In genomic region chr2:79981781-79982180, GRCm38 (mm10) we compare ENCODE assay signal across 16 mouse cellular contexts.
"Had no signal": no experiment of that assay in that cellular context is flagged by ENCODE, and none has a peak within 500 bp of the region (broad histone marks: within the 10 kb centered on the region; RNA-seq: fewer than 3 reads in every experiment).

No protein-coding gene starts in this region.

- H3K4me2 ChIP-seq: liver, embryonic 13.5 days; midbrain, embryonic 12.5 days; midbrain, embryonic 15.5 days; neural tube, embryonic 12.5 days; neural tube, embryonic 15.5 days; stomach, embryonic 15.5 days had no signal

- H3K27ac ChIP-seq: kidney, postnatal 0 days; left cerebral cortex, adult 2 months; liver, embryonic 13.5 days; macrophage; midbrain, embryonic 12.5 days; midbrain, embryonic 15.5 days; neural tube, embryonic 12.5 days; neural tube, embryonic 15.5 days; stomach, embryonic 15.5 days had no signal

- H3K36me3 ChIP-seq: liver, embryonic 13.5 days; midbrain, embryonic 12.5 days; midbrain, embryonic 15.5 days; neural tube, embryonic 12.5 days; neural tube, embryonic 15.5 days; stomach, embryonic 15.5 days had no signal

- H3K9me3 ChIP-seq: liver, embryonic 13.5 days; midbrain, embryonic 12.5 days; midbrain, embryonic 15.5 days; neural tube, embryonic 12.5 days; neural tube, embryonic 15.5 days; stomach, embryonic 15.5 days had no signal

- H3K27me3 ChIP-seq: liver, embryonic 13.5 days; midbrain, embryonic 12.5 days; midbrain, embryonic 15.5 days; neural tube, embryonic 12.5 days; neural tube, embryonic 15.5 days; stomach, embryonic 15.5 days had no signal

- H3K4me3 ChIP-seq: left cerebral cortex, adult 2 months; liver, embryonic 13.5 days; midbrain, embryonic 12.5 days; midbrain, embryonic 15.5 days; neural tube, embryonic 12.5 days; neural tube, embryonic 15.5 days; stomach, embryonic 15.5 days had no signal

- H3K4me1 ChIP-seq: liver, embryonic 13.5 days; midbrain, embryonic 12.5 days; midbrain, embryonic 15.5 days; neural tube, embryonic 12.5 days; stomach, embryonic 15.5 days had no signal

- DNase-seq: layer of hippocampus, postnatal 36 days; liver, embryonic 13.5 days; lung, adult 2 months; lung, postnatal 14 days; right cerebral cortex, adult 18-20 months; right cerebral cortex, postnatal 14 days; right cerebral cortex, postnatal 4 days; thymus, postnatal 25 days had no signal

- ATAC-seq: midbrain, embryonic 15.5 days had no signal

- H3K9ac ChIP-seq: liver, embryonic 13.5 days; midbrain, embryonic 12.5 days; midbrain, embryonic 15.5 days; neural tube, embryonic 12.5 days; neural tube, embryonic 15.5 days; stomach, embryonic 15.5 days had no signal
